Mouse (Mus musculus) kidney, postnatal 36 days (tissue): ENCODE results near the gene Gm4724.
"Not testable (repeated sequence)": the region's sequence is repeated elsewhere in the genome, so short reads cannot be mapped to it uniquely, and the experiment has no call there.

Experiments
- DNase-seq, 2 experiments: peaks; one replicate each; pipeline ENCODE4 v3.0.0; 2021 to 2022; ENCODE audit warnings: mixed read lengths in 2 of 2

The Gm4724 gene

DNA sequence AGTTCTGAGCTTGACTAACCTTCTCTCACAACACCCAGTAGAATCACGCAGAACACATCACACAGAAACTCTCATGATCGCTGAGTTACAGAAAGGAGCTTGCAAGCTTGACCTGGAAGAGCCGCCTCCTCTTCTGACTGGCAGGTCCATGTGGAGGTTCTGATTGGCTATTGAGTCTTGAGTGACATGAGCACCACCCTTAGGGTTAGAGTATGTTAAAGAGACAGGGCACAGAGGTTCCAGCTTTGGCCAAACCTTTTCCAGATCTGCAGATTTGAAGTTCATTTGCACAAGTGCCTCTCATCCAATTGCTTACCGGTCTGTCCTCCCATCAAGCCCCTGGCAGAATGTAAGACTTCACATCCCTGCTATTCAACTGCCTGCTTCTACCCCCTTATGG, at the start of gene Gm4724:
Gm4724 (minus strand) TSS at position 101 of the 400 bp plus-strand sequence.
- not testable (repeated sequence) for DNase-seq

GRCm38 (mm10) chr2:175469685-175470084, 34.1 kb upstream of the Gm4724 start, which contains the start of gene Zfp965:
Gene Zfp965, plus strand, starts transcription at chr2:175469985.
- DNase-seq = not testable (repeated sequence)
